Mouse (Mus musculus) leukemia stem cell, adult 10-12 weeks (primary cell): ENCODE data around the gene Ccdc82. TPM values are rescaled to one million over a fixed set of nuclear protein-coding genes. Genes with fewer than 3 reads are reported as not detected.

Experiments
- polyA plus RNA-seq: library from polyadenylated mRNA; stranded (reverse); fragments of >175 nt; gene quantifications from 2 replicates; pipeline ENCODE4 v1.2.3, GENCODE M21; 2012; ENCODE audit warnings: low replicate concordance

Ccdc82 gene
- polyA plus RNA-seq, result 0.87 and 3.8 TPM in 2 replicates

GRCm38 (mm10) chr9:13246815-13247638 is at the start of gene Ccdc82:
Ccdc82 (plus strand) TSS chr9:13246955.

DNA sequence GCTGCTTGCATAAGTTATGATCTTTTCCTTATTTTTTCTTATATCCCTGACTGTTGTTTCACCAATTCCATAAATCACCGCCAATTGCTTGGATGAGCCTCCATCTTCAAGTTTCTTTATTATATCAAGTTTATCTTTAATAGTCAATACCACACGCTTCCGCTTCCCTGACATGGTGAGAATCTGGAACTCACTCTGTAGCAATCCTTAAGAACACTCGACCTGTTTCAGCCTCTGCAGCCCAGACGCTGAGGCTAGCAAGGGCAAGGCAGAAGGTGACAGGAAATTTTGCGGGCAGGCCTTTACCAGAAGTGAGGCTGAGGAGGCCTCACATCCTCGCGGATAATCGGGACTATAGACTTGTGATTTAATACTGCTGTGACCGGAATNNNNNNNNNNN is 1.3 kb upstream of the Ccdc82 start, which contains the start of gene Jrkl:
Gene Jrkl, minus strand, starts transcription at position 349 of the 400 bp plus-strand sequence.

DNA sequence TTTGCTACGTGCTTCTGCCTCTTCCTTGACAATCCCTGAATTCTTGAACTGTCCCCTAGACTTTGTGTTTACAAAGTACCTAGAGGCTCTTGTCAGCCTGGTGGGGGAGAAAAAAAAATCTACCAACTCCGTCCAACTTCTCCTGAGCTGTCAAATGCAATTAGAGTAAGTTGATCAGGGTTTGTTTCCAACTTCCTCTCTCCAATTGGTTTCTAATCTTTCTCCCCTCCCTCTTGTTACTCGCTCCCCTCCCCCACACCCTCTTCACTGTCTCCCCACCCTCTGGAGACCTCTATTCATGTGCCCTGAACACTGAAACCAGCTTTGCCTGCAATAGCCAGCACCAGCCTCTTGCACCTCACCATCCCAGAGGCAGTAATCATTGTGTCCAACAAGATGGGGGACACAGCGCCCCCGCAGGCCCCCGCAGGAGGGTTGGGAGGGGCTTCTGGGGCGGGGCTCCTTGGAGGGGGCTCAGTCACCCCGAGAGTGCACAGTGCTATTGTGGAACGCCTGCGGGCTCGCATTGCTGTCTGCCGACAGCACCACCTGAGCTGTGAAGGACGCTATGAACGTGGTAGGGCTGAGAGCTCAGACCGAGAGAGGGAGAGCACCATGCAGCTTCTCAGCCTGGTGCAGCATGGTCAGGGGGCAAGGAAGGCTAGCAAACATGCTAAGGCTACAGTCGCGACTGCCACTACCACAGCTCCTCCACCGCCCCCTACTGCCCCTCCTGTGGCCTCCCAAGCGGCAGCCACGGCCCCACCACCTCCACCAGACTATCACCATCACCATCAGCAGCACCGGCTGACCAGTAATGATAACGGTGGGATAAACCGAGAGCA is 51.1 kb downstream of the Ccdc82 start, which contains the start of gene Maml2:
Gene Maml2, plus strand, starts transcription at position 290 of the 845 bp plus-strand sequence.

Other genes starting within 250 kb of the Ccdc82 start
- 0.05 TPM in 1 of 2 replicates, not detected in the other for gene Jrkl, start 1.1 kb upstream of the Ccdc82 start, polyA plus RNA-seq
- gene Maml2, start 51.0 kb downstream of the Ccdc82 start, polyA plus RNA-seq, result 1.1 and 3.5 TPM in 2 replicates
- not detected in 2 replicates for gene Gm17571, start 199.8 kb downstream of the Ccdc82 start, polyA plus RNA-seq